Mouse (Mus musculus): ENCODE measurements around the gene Lrrc23. TPM values are rescaled to one million over a fixed set of nuclear protein-coding genes. Genes with fewer than 3 reads are reported as not detected.
"Not testable (repeated sequence)": the region's sequence is repeated elsewhere in the genome, so short reads cannot be mapped to it uniquely, and the experiment has no call there.

The Lrrc23 gene
- total and polyA plus RNA-seq, 3 experiments: 0.16 to 0.38 (median 0.29) TPM

- DNase-seq: no peak
These were observed 28.4 kb upstream of the Lrrc23 start for GRCm38 (mm10) chr6:124807986-124808357.

GRCm38 (mm10) chr6:124807366-124807765 is 27.8 kb upstream of the Lrrc23 start:
- no peak for DNase-seq

DNA sequence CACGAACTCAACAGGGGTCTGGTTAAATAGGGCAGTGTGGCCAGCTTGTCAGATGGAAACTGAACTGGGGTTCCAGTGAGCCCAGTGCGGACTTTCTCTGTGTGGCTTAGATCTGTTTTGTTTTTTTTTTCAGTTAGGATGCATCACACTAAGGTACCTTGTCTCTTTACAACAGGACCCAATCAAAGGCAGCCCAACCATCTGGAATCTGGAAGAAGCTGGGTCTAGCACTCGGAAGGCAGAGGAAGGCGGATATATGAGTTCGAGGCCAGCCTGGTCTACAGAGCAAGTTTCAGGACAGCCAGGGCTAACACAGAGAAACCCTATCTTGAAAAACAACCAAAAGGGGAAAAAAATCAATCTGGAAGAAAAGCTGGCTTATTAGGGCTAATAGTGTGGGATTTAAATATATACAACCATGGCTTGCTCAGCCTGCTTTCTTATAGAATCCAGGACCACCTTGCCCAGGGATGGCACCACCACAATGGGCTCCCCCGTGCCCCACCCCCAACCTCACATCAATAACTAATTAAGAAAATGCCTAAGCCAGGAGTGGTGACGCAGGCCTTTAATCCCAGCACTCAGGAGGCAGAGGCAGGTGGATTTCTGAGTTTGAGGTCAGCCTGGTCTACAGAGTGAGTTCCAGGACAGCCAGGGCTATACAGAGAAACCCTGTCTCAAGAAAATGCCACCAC is 27.1 kb upstream of the Lrrc23 start:
- DNase-seq: no peak

DNA sequence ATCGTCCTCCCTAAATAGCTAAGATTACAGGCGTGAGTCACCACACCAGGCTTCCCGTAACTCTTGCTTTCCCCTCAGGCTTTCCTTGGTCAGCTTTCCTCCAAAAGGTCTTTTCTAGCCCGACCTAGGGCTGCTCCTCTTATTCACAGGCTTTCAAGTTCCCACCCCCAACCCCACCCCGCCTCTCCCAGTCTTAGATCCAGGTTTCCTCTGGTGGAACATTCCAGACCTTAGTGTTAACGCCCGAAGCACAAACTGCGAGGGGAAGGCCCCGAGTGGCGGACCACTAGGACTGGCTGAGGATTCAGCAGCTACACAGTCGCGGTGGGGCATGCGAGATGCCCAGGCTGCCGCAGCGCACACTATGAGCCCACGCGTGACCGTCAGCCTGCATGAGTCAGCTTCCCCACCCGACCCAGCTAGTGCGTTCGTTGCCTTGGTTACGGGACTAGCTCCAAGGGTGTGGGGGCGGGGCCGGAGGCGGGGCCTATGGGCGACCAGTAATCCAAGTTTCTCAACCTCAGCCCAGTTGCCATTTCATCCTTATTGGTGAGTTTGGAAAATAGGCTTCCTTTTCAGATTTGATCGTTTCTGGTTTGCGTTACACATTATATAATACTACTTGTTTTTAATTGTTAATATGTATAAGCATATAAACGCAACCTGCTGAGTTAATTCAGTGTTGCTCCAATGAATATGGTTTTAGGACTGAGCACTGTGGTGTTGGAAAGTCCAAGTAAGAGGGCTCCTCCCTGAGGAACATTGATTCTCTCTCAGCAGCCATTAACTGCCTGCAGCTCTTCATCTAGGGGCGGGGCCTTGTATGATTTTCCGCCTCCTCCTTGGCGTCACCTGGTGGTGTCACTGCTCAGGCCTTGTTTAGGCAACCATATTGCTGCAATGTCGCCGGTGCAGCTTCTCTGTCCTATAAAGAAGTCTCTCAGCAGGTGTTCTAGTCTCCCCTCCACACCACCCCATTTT is 26.1 kb upstream of the Lrrc23 start:
- DNase-seq: peak; percentile 98

GRCm38 (mm10) chr6:124804341-124804740 is 24.8 kb upstream of the Lrrc23 start:
- DNase-seq: no peak

DNA sequence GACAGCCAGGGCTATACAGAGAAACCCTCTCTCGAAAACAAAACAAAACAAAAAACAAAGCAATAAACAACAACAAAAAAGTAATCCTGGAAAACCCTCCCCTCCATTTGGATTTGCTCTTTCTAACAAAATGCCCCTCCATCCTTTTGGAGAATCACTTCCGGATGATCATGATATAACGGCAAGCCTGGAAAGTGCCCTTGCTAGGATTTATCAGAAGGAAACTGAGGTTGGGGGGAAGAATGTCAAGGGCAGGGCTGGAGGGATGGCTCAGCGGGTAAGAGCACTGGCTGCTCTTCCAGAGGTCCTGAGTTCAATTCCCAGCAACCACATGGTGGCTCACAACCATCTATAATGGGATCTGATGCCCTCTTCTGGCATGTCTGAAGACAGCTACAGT is 24.2 kb upstream of the Lrrc23 start:
- DNase-seq: not testable (repeated sequence)

GRCm38 (mm10) chr6:124803061-124803460 is 23.5 kb upstream of the Lrrc23 start:
- DNase-seq: no peak

DNA sequence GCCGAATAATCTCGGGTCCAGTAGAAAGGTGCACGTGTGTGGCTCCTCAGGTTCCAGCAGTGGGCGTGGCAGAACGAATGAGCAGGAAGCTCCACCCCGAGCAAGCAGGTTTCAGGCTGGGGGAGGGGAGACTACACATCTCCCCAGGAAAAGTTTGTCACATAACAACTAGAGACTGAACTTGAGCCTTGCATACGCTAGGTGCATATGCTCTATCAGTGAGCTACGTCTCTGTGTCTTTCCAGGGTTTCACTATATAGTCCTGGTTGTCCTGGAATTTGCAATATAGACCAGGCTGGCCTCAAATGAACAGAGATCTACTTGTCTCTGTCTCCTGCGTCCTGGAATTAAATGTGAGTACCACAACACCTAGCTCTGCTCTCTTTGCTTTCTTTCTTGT is 22.9 kb upstream of the Lrrc23 start:
- DNase-seq: not testable (repeated sequence)

DNA sequence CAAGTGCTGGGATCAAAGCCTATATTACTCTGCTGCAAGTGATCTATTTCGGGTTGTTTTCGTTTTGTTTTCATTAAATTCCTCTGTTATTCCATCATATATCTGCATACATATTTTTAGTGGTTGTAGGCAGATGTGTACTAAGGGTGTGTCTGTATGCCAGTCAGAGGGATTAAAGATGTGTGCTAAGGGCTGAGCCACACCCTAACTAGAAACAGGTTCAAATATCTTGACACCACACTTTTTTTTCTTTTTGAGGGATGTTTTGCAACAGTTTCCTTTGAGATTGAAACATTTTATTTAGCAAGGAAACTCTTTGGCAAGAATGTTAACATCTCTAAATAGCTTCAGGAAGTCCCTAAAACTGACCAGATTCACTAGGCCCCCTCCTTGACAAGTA is 16.7 kb upstream of the Lrrc23 start:
- no peak for DNase-seq

GRCm38 (mm10) chr6:124795781-124796180 is 16.3 kb upstream of the Lrrc23 start:
- no peak for DNase-seq

GRCm38 (mm10) chr6:124791911-124792310 is 12.4 kb upstream of the Lrrc23 start:
- DNase-seq: no peak

- no peak for DNase-seq
These were observed 10.6 kb upstream of the Lrrc23 start for GRCm38 (mm10) chr6:124790121-124790520.

DNA sequence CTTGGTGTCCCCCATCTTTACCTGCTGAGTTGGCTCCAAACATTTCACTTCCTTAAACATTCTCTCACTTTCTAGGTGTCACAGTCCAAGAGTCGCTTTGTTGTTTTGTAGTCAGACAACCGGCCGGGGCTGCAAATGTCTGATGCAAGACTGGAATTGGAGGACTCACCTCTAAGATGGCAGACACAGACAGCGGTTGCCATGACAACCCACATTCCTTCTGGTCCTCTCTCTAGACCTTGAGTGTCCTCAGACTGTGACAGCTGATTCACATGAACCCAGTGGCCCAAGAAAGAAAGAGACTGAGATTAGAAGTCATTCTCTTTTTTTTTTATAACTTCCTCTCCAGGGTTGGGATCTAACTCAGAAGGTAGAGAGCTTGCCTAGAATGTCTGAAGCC is 10.0 kb upstream of the Lrrc23 start:
- no peak for DNase-seq

DNA sequence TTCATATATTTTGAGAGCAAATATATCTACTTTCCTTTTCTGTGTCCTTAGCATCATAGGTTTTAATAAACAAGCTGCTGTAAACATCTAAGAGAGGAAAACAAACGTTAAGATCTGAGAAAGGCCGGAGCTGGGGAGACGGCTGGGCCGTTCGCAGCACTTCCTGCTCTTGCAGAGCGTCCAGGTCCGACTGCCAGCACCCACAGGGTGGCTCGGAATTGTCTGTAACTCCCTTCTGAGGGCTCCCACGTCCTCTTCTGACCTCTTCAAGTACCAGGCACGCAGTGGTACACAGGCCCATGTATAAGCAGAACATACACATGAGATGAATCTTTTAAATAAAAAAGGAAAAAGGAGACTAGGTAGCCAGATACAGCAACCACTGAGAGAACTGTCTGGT is 8.2 kb upstream of the Lrrc23 start:
- DNase-seq: no peak

- DNase-seq: no peak
These were observed 7.4 kb upstream of the Lrrc23 start for GRCm38 (mm10) chr6:124786756-124787420.

DNA sequence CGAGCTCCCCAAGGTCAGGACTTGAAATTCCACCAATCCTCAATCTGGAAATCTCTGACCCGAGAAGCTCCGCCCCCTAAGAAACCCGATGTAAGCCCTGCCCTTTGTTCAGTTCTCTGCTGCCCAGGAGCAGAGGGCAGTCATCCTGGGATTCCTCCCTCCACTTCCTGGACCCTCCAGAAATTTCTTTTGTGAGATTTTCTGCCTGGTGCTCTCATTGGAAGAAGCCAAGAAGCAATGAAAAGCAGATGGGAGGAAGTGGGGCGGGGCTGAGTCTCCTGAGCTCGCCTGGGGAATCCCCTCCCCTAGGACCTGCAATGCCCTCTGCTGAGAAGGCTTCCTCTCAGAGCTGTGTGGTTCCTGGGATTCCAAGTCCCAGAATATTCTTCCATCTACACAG is 2.9 kb upstream of the Lrrc23 start:
- DNase-seq: peak; percentile 24

DNA sequence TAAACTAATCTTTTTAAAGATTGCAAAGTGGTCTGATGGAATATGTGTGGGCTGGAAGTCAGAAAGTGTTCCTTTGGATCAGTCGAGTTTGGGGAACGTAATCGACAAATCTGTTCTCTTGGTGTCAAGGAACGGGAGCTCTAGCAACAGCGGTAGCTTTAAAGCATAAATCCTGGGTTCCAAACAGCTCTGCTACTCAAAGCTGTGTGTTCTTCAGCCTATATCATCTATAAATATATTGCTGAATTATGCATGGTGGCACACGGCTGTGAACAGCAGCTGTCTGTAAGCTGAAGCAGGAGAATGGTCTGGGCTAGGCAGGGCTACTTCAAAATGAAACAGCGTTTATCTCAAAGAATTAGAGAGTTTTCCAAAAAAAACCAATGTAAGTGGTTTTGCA is 1.4 kb upstream of the Lrrc23 start:
- no peak for DNase-seq

DNA sequence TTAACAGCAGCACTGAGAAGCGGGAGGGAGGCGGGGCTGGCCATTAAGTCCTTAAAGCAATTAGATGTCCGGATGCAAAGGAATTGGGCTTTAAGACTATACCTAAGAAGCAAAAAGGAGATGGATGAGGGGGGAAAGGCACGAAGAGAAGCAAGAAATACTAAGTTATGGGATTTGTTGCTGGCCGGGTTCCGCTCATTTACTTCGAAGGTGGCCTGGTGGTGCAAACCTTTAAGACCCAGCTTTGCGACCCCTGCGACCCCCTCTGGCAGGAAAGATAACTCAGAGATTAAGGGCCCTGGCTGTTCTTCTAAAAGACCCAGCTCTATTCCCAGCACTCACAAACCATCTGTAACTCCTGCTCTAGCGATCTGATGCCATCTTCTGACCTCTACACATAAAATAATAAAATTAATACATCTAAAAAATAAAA is 473 bp upstream of the Lrrc23 start:
- DNase-seq: no peak

DNA sequence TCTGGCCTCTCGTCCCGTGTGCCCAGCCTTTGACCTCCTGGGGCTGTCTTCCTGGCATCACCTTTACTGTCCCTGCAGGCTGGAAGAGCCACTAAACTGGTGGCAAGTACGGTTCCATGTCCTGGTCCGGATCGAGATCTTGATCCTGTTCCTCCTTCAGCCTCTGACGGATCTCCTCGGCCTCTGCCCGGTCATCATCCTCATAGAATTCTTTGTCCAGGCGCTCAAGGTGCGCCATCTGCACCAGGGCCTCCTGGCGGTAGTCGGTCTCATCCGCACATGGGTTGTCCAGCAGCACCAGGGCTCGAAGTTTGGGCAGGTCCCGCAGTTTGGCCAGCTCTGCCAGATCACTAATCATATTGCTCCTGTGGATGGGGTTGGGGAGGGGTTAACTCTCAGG is 9.0 kb downstream of the Lrrc23 start:
- no peak for DNase-seq

- no peak for DNase-seq
These were observed 9.5 kb downstream of the Lrrc23 start for GRCm38 (mm10) chr6:124770013-124770412.

DNA sequence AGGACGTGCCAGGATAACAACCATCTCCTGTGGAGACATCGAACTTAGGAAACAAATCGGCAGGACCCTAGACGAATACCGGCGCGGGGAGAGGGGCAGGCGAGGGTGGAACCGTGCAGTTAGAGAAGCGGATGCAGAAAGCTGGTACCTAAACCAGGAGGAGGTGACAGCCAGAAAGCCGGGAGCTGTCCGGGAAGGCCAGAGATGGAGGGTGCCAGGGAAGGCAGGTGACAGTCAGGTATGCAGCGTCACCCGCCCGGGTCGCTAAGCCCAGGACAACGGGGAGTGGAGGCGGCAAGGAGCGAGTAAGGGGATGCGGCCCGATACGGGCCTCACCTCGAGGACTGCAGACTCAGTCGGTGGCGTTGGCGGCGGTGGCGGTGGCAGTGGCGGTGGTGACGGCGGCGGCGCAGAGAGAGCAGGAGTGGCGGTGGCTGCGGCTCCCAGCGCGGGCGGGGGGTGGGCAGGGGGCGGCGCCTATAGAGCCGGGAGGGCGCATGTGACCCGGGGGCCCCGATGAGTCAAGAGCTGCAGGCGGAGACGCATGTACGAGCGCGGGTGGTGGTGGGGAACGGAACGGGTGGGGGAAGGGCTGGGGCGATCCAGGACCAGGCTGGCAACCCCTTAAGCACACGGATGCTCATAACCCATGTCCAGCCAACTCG is 10.3 kb downstream of the Lrrc23 start, which contains the start of gene Eno2:
Gene Eno2, minus strand, starts transcription at position 573 of the 665 bp plus-strand sequence.
- DNase-seq: peak; percentile 63

DNA sequence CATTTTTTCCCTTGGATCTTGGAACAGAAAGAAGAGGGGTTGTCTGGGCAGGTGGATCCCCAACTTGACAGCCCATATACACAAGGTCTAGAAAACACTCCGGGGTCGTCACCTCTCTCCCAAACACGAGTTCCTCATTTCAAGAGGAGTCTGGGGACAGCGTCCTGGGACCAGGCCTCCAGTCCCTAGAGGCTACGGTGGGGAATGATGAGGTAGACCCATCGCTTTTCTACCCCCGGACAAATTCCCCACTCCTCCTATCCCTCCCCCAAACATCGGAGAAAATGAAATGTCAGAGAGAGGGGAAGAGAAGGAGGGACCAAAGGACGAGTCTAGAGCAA is 10.9 kb downstream of the Lrrc23 start:
- no peak for DNase-seq

All from adrenal gland, adult 2 months (tissue).